ENCODE assay signal across 20 mouse cellular contexts in genomic region chr3:18453986-18454291, GRCm38 (mm10).
DNase-seq lines count a peak whose midpoint lies in the region; ATAC-seq and TF ChIP-seq lines count a peak whose summit lies in the region.
"Had no signal": no experiment of that assay in that cellular context is flagged by ENCODE, and none has a peak within 500 bp of the region (broad histone marks: within the 10 kb centered on the region; RNA-seq: fewer than 3 reads in every experiment).

No protein-coding gene starts in this region.

- H3K27ac ChIP-seq in layer of hippocampus, adult 2 months: peak overlapping the region; percentile 65
- H3K27ac ChIP-seq in forebrain, embryonic 15.5 days (replicated peaks): peak overlapping the region; percentile 72
- H3K27ac ChIP-seq in midbrain, embryonic 12.5 days (replicated peaks): no peak overlapping the region
- no peak overlapping the region for H3K27ac ChIP-seq in neural tube, embryonic 14.5 days (ENCODE audit: low read depth, low read length)
- no peak overlapping the region for H3K27ac ChIP-seq in heart, embryonic 11.5 days (ENCODE audit: low read depth, low read length)
- H3K27ac ChIP-seq: macrophage; stomach, postnatal 0 days had no signal

- DNase-seq in layer of hippocampus, adult 2 months (ENCODE audit: low spot score in 2 of 2): no peak
- DNase-seq in layer of hippocampus, adult 18-20 months (ENCODE audit: low spot score in 2 of 2): no peak
- DNase-seq in lung, adult 18-20 months: no peak
- DNase-seq in gastrocnemius, postnatal 14 days: no peak
- DNase-seq: cerebellum, postnatal 25 days; gastrocnemius, postnatal 10 days; heart, postnatal 14 days; kidney, adult 8-10 months; liver; lung, adult 2 months; right cerebral cortex, postnatal 14 days; thymus, postnatal 14 days had no signal

- no peak overlapping the region for H3K4me2 ChIP-seq in forebrain, embryonic 15.5 days (replicated peaks)
- H3K4me2 ChIP-seq in midbrain, embryonic 12.5 days (replicated peaks): no peak overlapping the region
- no peak overlapping the region for H3K4me2 ChIP-seq in neural tube, embryonic 14.5 days (ENCODE audit: low read depth, low read length)
- no peak overlapping the region for H3K4me2 ChIP-seq in heart, embryonic 11.5 days

- no peaks in the 10 kb centered on the region for H3K27me3 ChIP-seq in forebrain, embryonic 15.5 days
- H3K27me3 ChIP-seq in midbrain, embryonic 12.5 days: no peaks in the 10 kb centered on the region
- no peaks in the 10 kb centered on the region for H3K27me3 ChIP-seq in neural tube, embryonic 14.5 days (ENCODE audit: control insufficient read depth, insufficient read depth, low read length)
- H3K27me3 ChIP-seq in heart, embryonic 11.5 days (ENCODE audit: control insufficient read depth, insufficient read depth, low read length): no peaks in the 10 kb centered on the region
- H3K27me3 ChIP-seq: CH12.LX had no signal

- peak; percentile 59 for ATAC-seq in forebrain, embryonic 15.5 days (replicated peaks)
- ATAC-seq in midbrain, embryonic 12.5 days (ENCODE audit: low FRiP score, low read depth): peak; percentile 71
- peak; percentile 74 for ATAC-seq in neural tube, embryonic 14.5 days (ENCODE audit: low read depth)
- ATAC-seq in heart, embryonic 11.5 days (replicated peaks; ENCODE audit: insufficient number of reproducible peaks, low FRiP score, low TSS enrichment): no peak
- ATAC-seq: inflammation-experienced regulatory T-cells, adult 6 months had no signal

- H3K36me3 ChIP-seq in forebrain, embryonic 15.5 days: no peaks in the 10 kb centered on the region
- H3K36me3 ChIP-seq in midbrain, embryonic 12.5 days: no peaks in the 10 kb centered on the region
- no peaks in the 10 kb centered on the region for H3K36me3 ChIP-seq in neural tube, embryonic 14.5 days (ENCODE audit: control insufficient read depth, insufficient read depth, low read length)
- H3K36me3 ChIP-seq in heart, embryonic 11.5 days (ENCODE audit: control insufficient read depth, insufficient read depth, low read length): no peaks in the 10 kb centered on the region

- intact Hi-C loops in gastrocnemius, postnatal 14 days (cut with DNase I; ENCODE audit: low total_unique reads): no loop called here

- no peaks in the 10 kb centered on the region for H3K9me3 ChIP-seq in forebrain, embryonic 15.5 days
- no peaks in the 10 kb centered on the region for H3K9me3 ChIP-seq in midbrain, embryonic 12.5 days
- no peaks in the 10 kb centered on the region for H3K9me3 ChIP-seq in neural tube, embryonic 14.5 days (ENCODE audit: control insufficient read depth, low read length)
- H3K9me3 ChIP-seq in heart, embryonic 11.5 days (replicated peaks; ENCODE audit: control insufficient read depth, low read length): no peaks in the 10 kb centered on the region

- TF ChIP-seq CTCF in layer of hippocampus, adult 2 months (conservative IDR thresholded peaks at IDR 0.05): no peak

- 5% methylated on average over 2 of the region's 2 CpGs for WGBS in forebrain, embryonic 15.5 days
- WGBS in midbrain, embryonic 12.5 days: 18% methylated on average over 2 of the region's 2 CpGs
- 34% methylated on average over 2 of the region's 2 CpGs for WGBS in neural tube, embryonic 14.5 days
- WGBS in heart, embryonic 11.5 days (ENCODE audit: insufficient replicate concordance): 87% methylated on average over 2 of the region's 2 CpGs

- no peak overlapping the region for H3K9ac ChIP-seq in forebrain, embryonic 15.5 days (replicated peaks)
- no peak overlapping the region for H3K9ac ChIP-seq in midbrain, embryonic 12.5 days (replicated peaks)
- no peak overlapping the region for H3K9ac ChIP-seq in neural tube, embryonic 14.5 days (replicated peaks; ENCODE audit: low read depth, low read length)
- no peak overlapping the region for H3K9ac ChIP-seq in heart, embryonic 11.5 days (ENCODE audit: low read depth, low read length)

- no peak overlapping the region for H3K4me3 ChIP-seq in layer of hippocampus, adult 2 months
- H3K4me3 ChIP-seq in forebrain, embryonic 15.5 days: no peak overlapping the region
- no peak overlapping the region for H3K4me3 ChIP-seq in midbrain, embryonic 12.5 days
- no peak overlapping the region for H3K4me3 ChIP-seq in neural tube, embryonic 14.5 days (ENCODE audit: low read depth, low read length)
- H3K4me3 ChIP-seq in heart, embryonic 11.5 days (ENCODE audit: low read depth, low read length): no peak overlapping the region

- H3K4me1 ChIP-seq in forebrain, embryonic 15.5 days: peaks cover 17% of the 10 kb centered on the region
- H3K4me1 ChIP-seq in midbrain, embryonic 12.5 days: 0 out of 2 replicates have a peak, but pooled peaks cover 2% of the 10 kb centered on the region
- H3K4me1 ChIP-seq in neural tube, embryonic 14.5 days (ENCODE audit: control insufficient read depth, insufficient read depth, low read length): no peaks in the 10 kb centered on the region
- H3K4me1 ChIP-seq in heart, embryonic 11.5 days (ENCODE audit: control insufficient read depth, insufficient read depth, low read length): no peaks in the 10 kb centered on the region

Comparison
In these comparisons a context has a peak if more than half of its experiments do, and no peak if none do; other contexts are left out.
1. H3K27ac ChIP-seq: peak in layer of hippocampus, adult 2 months (single experiment) and forebrain, embryonic 15.5 days (single experiment); none in midbrain, embryonic 12.5 days (single experiment), neural tube, embryonic 14.5 days (single experiment) and heart, embryonic 11.5 days (single experiment).